Mouse (Mus musculus) macrophage (primary cell): ENCODE measurements around the gene Snapc3. TPM values are rescaled to one million over a fixed set of nuclear protein-coding genes. Genes with fewer than 3 reads are reported as not detected.

Experiments
- H3K27ac ChIP-seq: fragments of 350-480 bp; formaldehyde crosslinking; 2 replicates; pipeline ENCODE4 v1.9.0; 2021
- H3K36me3 ChIP-seq: fragments of 350-480 bp; formaldehyde crosslinking; 2 replicates; pipeline ENCODE4 v1.9.0; 2021; ENCODE audit errors: inconsistent target
- H3K4me3 ChIP-seq: fragments of 350-480 bp; formaldehyde crosslinking; 2 replicates; pipeline ENCODE4 v1.9.0; 2021; ENCODE audit errors: inconsistent target
- H3K79me2 ChIP-seq: fragments of 350-480 bp; formaldehyde crosslinking; 2 replicates; pipeline ENCODE4 v1.9.0; 2021; ENCODE audit errors: inconsistent target
- WGBS: methylation state at CpG from one replicate; pipeline ENCODE4 v1.1.7; 2026; ENCODE audit warnings: inconsistent platforms; ENCODE audit not compliant: missing documents; 5-methylcytosine and 5-hydroxymethylcytosine counted together
- polyA plus RNA-seq: library from polyadenylated mRNA; stranded (reverse); fragments of 250-400 nt; gene quantifications from 3 replicates; pipeline ENCODE4 v1.2.4, GENCODE M21; 2018; ENCODE audit warnings: inconsistent platforms

Snapc3 gene
- polyA plus RNA-seq, 1 experiment from 2014 or later, result 7.1 TPM

- peaks cover 29% of the 10 kb centered on the region; the same call in 1 of the 2 replicates for H3K79me2 ChIP-seq
- H3K4me3 ChIP-seq, result no peak overlapping the region
- H3K36me3 ChIP-seq, result peaks cover 35% of the 10 kb centered on the region
- 74% methylated on average over 4 of the region's 6 CpGs for WGBS
- no peak overlapping the region for H3K27ac ChIP-seq
Observed at GRCm38 (mm10) chr4:83432901-83433300, 15.4 kb downstream of the Snapc3 start.

- H3K27ac ChIP-seq, result no peak overlapping the region
- peaks cover 10% of the 10 kb centered on the region; the same call in 1 of the 2 replicates for H3K79me2 ChIP-seq
- peaks cover 35% of the 10 kb centered on the region for H3K36me3 ChIP-seq
- H3K4me3 ChIP-seq, result no peak overlapping the region
- 96% methylated on average over 8 of the region's 8 CpGs for WGBS
Observed at GRCm38 (mm10) chr4:83436375-83436774, 18.9 kb downstream of the Snapc3 start.

- Histone ChIP-seq H3K36me3 (peaks cover 45% of the 10 kb centered on the region), H3K79me2 (no peaks in the 10 kb centered on the region), H3K27ac (no peak overlapping the region), H3K4me3 (no peak overlapping the region)
Observed at GRCm38 (mm10) chr4:83438116-83438515, 20.6 kb downstream of the Snapc3 start.

- Histone ChIP-seq H3K79me2 (no peaks in the 10 kb centered on the region), H3K36me3 (peaks cover 45% of the 10 kb centered on the region), H3K4me3 (no peak overlapping the region), H3K27ac (no peak overlapping the region)
- WGBS, result 49% methylated on average over 5 of the region's 5 CpGs
Observed at GRCm38 (mm10) chr4:83439045-83439444, 21.5 kb downstream of the Snapc3 start.

GRCm38 (mm10) chr4:83441050-83441449 is 23.5 kb downstream of the Snapc3 start:
- H3K4me3 ChIP-seq, result no peak overlapping the region
- no peaks in the 10 kb centered on the region for H3K79me2 ChIP-seq
- WGBS, result 83% methylated on average over 4 of the region's 4 CpGs
- H3K27ac ChIP-seq, result no peak overlapping the region
- peaks cover 38% of the 10 kb centered on the region for H3K36me3 ChIP-seq

GRCm38 (mm10) chr4:83450785-83451184 is 33.3 kb downstream of the Snapc3 start:
- Histone ChIP-seq H3K79me2 (no peaks in the 10 kb centered on the region), H3K27ac (no peak overlapping the region), H3K36me3 (peaks cover 53% of the 10 kb centered on the region), H3K4me3 (no peak overlapping the region)
- WGBS, result 94% methylated on average over 4 of the region's 4 CpGs

- Histone ChIP-seq H3K36me3 (peaks cover 39% of the 10 kb centered on the region), H3K79me2 (no peaks in the 10 kb centered on the region), H3K4me3 (no peak overlapping the region), H3K27ac (no peak overlapping the region)
- WGBS, result 98% methylated on average over 5 of the region's 5 CpGs
Observed at GRCm38 (mm10) chr4:83460106-83460505, 42.6 kb downstream of the Snapc3 start.

GRCm38 (mm10) chr4:83464827-83465226 is 47.3 kb downstream of the Snapc3 start:
- 68% methylated on average over 7 of the region's 7 CpGs for WGBS
- Histone ChIP-seq H3K36me3 (peaks cover 46% of the 10 kb centered on the region), H3K27ac (no peak overlapping the region)

GRCm38 (mm10) chr4:83467615-83468014 is 50.1 kb downstream of the Snapc3 start:
- Histone ChIP-seq H3K36me3 (peaks cover 53% of the 10 kb centered on the region), H3K27ac (no peak overlapping the region), H3K79me2 (no peaks in the 10 kb centered on the region), H3K4me3 (no peak overlapping the region)
- WGBS, result 87% methylated on average over 7 of the region's 7 CpGs

More at GRCm38 (mm10) chr4:83464827-83465226, 47.3 kb downstream of the Snapc3 start:
- Histone ChIP-seq H3K79me2 (no peaks in the 10 kb centered on the region), H3K4me3 (no peak overlapping the region)

GRCm38 (mm10) chr4:83468208-83468607 is 50.7 kb downstream of the Snapc3 start:
- no peak overlapping the region for H3K27ac ChIP-seq
- H3K36me3 ChIP-seq, result peaks cover 59% of the 10 kb centered on the region
- no peaks in the 10 kb centered on the region for H3K79me2 ChIP-seq
- no peak overlapping the region for H3K4me3 ChIP-seq
- 97% methylated on average over 3 of the region's 3 CpGs for WGBS

- no peaks in the 10 kb centered on the region for H3K36me3 ChIP-seq
- peak overlapping the region; percentile 45 for H3K4me3 ChIP-seq
- no peaks in the 10 kb centered on the region for H3K79me2 ChIP-seq
- no peak overlapping the region for H3K27ac ChIP-seq
- WGBS, result 40% methylated on average over 12 of the region's 12 CpGs
Observed at GRCm38 (mm10) chr4:83485250-83485649, 67.7 kb downstream of the Snapc3 start.

- no peaks in the 10 kb centered on the region for H3K36me3 ChIP-seq
- WGBS, result under 1% methylated on average over 39 of the region's 40 CpGs
- H3K4me3 ChIP-seq, result peak overlapping the region; percentile 45
- H3K79me2 ChIP-seq, result no peaks in the 10 kb centered on the region
- no peak overlapping the region for H3K27ac ChIP-seq
Observed at GRCm38 (mm10) chr4:83485735-83486116, 68.2 kb downstream of the Snapc3 start.

- Histone ChIP-seq H3K79me2 (no peaks in the 10 kb centered on the region), H3K27ac (peak within 1 kb of the TSS; percentile 41; the same call in 1 of the 2 replicates), H3K4me3 (peak within 1 kb of the TSS; percentile 45), H3K36me3 (no peaks in the 10 kb centered on the region)
- 2% methylated on average over 51 of the region's 86 CpGs for WGBS
Observed at GRCm38 (mm10) chr4:83486117-83486901, 68.8 kb downstream of the Snapc3 start, which contains the start of gene Psip1. Psip1 (minus strand) TSS chr4:83486459.

- no peak overlapping the region for H3K27ac ChIP-seq
- no peaks in the 10 kb centered on the region for H3K36me3 ChIP-seq
- no peaks in the 10 kb centered on the region for H3K79me2 ChIP-seq
- H3K4me3 ChIP-seq, result no peak overlapping the region
- WGBS, result 84% methylated on average over 5 of the region's 5 CpGs
Observed at GRCm38 (mm10) chr4:83489121-83489520, 71.6 kb downstream of the Snapc3 start.

- 83% methylated on average over 1 of the region's 1 CpGs for WGBS
- H3K27ac ChIP-seq, result no peak overlapping the region
- no peaks in the 10 kb centered on the region for H3K79me2 ChIP-seq
- H3K4me3 ChIP-seq, result no peak overlapping the region
- no peaks in the 10 kb centered on the region for H3K36me3 ChIP-seq
Observed at GRCm38 (mm10) chr4:83493112-83493511, 75.6 kb downstream of the Snapc3 start.
